Mouse (Mus musculus): Measurements from ENCODE around the gene Gm49387.
"Not testable (repeated sequence)": the region's sequence is repeated elsewhere in the genome, so short reads cannot be mapped to it uniquely, and the experiment has no call there.

The Gm49387 gene

DNA sequence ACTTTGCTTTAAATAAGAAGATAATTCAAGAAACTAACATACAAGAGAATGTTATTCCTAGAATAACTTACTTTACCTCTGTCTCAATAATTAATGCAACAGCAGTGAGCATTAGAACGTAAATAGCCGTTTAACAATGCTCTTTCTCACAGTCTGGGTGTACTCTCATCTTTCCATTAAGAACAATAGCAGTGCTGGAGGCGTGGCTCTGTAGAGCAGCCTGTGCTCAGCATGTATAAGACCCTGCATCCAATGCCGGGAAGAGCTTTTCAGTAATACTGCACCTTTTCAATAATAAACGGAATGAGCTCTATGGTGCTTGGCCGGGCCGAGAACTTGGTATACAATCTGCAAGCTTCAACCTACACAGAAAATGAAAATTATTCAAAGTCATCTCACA, 10.0 kb downstream of the Gm49387 start:
- DNase-seq = no peak

DNA sequence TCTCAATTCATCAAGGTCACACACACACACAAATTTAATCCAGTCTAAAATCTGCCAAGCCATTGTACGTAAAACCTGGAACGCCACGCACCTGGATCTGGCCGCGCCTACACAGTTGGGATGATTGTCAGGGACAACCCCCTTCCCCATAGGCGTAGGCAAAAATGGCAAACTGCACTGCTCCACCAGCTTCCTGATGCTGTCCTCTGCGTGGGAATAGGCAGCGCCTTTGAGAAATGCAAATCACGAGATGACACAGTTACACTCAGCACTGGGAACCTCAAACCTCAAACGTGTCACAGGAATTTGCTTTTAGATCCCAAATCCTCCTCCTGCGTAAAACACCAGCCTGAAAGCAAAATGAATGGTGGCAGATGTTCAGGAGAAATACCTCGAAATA, 17.9 kb downstream of the Gm49387 start:
- no peak for DNase-seq

DNA sequence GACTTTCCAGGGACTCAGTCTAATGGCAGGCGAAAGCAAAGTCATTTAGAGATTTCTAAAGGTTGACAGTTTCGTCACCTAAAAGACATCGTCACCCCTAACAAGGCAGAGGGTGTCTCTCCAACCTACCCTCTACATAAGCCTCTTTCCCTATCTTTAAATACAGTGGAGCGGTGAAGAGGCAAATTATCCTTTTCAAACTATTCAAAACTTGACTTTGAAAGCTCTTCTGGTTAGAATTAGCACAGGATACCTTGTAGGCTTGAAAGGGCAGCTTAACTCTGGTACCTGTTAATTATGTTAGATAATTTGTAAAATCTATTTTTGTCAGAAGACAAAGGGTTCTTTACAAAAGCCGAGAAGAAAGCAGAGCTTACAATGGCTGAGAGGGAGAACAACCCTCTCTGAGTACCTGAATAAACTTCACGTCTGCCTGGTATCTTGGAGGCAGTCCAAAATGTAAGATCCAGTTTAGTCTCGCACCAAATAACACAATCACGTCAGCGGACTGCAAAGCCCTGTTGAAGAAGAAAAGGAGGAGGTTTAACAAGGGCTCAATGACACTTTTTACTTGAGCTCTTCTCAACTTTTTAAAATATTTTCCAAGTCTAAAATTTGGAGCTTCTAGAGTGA, 20.0 kb downstream of the Gm49387 start:
- DNase-seq = no peak

DNA sequence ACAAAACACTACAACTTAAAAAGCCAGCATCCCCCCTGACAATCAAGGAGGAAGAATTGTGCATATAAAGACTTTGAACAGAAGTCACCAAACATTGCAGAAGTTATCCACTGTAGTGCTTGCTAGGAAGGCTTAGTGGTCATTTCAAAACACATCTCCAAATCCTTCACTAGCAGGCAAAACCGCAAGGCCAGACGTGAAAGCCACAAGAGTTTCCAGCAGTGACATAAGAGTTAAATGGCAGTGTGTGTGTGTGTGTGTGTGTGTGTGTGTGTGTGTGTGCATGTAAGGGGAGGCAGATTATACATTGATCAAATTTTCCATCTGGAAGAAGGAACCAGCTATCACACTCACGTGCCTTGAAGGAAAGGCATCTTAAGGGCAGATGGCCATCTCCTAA, 22.7 kb downstream of the Gm49387 start:
- no peak for DNase-seq

DNA sequence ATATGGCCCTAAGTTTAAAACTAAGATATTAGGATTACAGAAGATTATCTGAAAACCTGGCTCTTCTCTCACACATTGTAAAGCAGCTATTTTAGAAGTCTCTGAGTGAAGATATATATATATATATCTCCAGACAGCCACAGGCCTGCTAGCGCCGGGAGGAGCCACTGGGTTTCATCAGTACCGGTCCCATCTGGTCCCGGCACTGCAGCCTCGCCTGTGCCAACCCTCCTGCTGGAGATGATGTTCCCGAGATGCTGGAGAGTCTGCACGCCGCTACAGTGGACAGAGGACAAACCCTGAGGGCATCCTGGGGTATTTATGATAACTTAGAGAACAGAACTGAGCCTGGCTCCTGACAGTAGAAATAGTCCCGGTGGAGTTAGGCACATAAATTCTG, 23.5 kb downstream of the Gm49387 start:
- peak in 1 of 2 experiments; percentile 11 for DNase-seq

DNA sequence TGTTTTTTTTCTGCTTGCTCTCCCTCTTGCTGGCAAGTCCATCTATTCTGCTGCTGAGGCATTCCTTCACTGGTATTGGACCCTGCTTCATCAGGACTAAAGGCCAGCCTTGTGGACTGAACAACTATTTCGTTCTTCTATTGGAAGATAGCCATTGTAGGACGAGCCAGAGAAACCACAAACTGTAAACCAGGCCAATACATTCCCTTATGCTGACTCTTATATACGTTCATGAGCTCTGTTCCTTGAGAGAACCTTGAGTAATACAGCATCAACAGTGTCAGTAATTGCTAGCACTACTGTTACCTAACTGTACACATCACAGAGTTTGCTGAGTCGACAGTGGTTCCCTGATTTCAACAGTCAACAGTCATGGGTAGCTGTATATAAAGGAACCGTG, 27.0 kb downstream of the Gm49387 start:
- no peak for DNase-seq

DNA sequence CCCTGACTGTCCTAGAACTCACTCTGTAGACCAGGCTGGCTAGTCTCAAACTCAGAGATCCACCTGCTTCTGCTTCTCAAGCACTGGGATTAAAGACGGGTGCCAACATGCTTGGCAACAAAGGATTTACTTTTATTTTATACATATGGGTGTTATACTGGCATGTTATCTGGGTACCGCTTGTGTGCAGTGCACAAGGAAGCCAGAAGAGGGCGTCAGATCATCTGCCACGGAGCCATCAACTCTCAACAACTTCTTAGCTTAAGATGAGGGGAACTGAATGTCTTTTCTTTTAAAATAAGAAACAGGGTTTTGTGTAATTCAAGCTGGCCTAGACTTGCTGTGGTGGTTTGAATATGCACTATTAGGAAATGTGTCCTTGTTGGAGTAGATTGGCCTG, 28.7 kb downstream of the Gm49387 start:
- no peak for DNase-seq

DNA sequence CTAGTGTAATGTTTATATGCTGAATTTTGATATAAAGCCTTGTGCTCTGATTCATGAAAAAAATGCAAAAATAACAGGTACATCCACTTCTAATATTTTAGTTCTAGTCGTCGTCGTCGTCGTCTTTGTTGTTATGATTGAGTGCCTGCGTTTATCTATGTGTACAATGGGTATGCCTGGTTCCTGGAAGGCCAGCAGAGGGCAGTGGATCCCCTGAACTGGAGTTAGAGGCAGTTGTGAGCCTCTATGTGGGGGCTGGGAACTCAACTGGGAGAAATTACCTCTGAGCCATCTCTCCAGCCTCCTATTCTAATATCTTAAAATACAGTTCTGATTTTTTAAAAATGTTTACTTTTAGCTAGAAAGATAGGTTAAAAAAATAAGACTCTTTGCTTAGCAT, 35.2 kb downstream of the Gm49387 start:
- DNase-seq = peak in 1 of 2 experiments; percentile 34

DNA sequence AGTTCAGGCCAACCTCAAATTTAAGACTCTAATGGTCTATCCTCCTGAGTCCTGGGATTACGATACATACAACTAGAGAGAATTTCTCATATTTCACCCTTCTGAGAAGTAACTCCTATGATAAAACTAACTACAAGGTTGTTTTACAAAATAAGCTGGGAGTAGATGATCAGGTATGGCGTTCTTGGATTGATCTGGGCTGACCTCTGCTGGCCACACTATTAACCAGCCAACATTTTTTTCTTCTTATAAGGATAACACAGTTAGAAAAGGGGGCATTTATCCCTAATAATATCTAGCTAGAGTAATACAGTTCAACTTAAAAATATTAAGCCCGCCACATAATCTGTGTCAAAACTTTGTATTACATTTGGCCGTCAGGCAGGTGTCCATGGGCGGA, 35.8 kb downstream of the Gm49387 start:
- DNase-seq = peak; percentile 37 to 63

DNA sequence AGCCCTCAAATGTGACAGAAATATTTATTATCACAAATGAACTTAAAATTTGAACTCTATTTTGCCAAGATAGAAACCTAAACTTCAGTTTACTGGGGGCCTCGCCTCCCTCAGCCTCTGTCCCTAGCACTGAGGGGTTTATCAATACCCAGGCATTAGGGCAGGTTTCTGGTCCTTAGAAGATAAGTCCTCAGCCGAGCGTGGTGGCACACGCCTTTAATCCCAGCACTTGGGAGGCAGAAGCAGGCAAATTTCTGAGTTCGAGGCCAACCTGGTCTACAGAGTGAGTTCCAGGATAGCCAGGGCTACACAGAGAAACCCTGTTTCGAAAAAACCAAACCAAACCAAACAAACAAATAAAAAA, 38.1 kb downstream of the Gm49387 start:
- DNase-seq = not testable (repeated sequence)

DNA sequence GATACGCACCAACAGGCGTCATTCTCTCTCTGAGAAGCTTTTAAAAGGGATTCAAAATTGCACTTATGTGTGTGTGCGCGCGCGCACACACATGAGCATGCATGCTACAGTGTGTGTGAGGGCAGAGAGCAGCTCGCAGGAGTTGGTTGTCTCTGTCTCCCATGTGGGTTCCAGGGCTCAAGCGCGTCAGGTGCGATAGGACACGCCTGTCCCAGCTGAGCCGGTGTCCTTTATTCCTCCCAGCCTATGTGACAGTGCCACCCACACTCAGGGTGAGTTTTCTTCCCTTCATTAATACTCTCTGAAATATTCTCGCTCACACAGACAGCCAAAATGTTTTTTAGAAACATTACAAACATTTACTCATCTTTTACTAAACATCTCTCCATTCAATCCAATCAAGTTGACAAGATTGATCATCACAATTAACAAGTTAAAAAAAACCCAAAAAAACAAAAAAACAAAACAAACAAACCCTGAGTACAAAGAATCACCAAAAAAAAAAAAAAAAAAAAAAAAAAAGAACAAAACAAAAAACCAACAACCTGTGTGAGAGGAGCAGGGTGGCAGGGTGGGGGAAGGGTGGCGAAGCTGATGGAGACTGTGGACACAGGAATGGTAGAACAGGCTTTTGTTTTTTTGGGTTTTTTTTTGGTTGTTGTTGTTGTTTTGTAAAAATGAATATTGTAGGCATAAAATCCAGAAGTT, 38.6 kb downstream of the Gm49387 start:
- no peak for DNase-seq

DNA sequence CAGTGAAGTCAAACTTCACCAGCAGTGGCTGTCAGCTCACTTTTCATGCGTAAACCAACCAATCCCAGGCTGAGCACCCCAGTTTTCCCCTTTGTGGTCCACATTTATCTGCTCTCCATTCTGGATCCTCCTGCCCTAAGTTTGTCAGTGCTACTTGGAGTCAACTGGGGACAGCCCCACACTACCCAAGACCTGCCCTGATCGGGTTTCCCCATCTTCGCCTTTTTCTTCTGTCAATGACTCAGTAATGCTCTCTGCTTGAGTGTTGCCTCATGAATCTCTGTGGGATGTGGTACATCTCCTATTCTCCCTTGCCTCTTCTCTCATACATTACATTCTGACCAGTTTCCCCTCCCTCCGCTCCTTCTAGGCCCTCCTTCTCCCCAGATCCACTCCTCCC, 43.2 kb downstream of the Gm49387 start:
- no peak for DNase-seq

DNA sequence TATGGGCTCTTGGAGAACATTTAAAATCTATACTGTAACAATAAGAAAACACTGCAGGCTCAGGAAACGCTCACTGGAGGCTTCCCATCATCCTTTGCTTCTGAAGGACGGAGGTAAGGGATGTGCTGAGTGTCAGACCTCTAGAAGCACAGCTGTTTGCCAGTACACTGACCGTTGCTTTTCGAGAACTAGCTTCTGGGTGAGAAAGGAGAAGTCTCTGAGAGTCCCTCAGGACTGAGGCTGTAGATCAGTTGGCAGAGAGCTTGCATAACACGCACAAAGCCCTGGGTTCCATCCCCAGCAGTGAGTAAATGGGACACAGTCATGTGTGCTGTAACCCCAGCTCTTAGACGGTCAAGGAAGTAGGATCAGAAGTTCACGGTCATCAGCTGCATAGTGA, 44.3 kb downstream of the Gm49387 start:
- DNase-seq = no peak

DNA sequence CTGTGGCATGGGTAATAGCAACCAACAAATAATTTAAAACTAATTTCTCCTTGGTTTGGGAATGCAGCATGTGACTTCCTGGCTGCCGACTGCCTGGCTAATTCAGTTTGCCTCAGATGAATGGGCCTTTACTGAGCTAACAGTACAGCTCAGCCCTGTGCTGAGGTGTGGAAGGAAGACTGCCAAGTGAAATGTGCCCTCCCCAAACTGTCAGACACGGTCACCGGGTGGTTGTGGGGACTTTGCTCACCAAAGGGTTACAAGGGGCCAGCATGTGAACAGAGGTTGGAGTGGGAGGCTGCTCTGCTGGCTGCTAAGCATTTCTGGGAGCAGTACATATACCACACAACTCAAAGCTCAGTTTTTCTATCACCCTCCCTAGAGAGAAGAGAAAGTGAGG, 46.0 kb downstream of the Gm49387 start:
- DNase-seq = no peak

DNA sequence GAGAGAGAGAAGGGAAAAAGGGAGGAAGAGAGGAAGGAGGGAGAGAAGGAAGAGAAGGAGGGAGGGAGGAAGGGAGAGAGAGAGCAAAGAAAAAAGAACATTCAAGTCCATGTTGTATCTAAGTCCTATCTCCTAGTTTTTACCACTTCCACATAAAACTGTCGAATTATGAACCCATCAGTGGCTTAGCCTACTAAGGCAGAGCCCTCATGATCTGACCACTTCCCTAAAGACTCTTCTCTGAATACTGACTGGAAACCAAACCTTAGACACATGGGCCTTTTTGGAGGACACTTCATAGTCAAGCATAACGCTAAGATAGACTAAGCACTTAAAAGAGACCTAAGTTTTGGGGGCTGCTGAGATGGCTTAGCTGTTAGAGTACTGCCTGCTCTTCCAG, 47.6 kb downstream of the Gm49387 start:
- no peak for DNase-seq

DNA sequence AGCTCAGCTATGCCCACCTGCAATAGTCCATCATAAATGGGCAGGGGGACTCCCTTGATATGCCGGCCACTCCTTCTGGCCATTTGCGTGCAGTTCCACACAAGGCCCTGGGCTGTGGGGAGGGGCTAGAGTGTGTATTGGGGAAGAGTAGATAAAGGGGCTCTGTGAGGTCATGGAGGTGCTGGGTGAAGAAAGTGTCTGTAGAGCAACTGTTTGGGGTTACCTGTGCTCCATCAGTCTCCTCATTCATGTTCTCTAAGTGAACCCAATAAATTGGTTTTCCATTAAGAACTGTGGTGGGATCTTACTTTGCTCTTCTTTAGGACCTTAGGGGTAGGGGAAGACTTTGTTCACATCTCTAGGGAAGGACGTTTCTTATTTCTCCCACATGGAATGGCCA, 49.4 kb downstream of the Gm49387 start, which contains the start of gene Colq:
Gene Colq (minus strand): TSS at position 101 of the 400 bp plus-strand sequence.
- no peak for DNase-seq

DNA sequence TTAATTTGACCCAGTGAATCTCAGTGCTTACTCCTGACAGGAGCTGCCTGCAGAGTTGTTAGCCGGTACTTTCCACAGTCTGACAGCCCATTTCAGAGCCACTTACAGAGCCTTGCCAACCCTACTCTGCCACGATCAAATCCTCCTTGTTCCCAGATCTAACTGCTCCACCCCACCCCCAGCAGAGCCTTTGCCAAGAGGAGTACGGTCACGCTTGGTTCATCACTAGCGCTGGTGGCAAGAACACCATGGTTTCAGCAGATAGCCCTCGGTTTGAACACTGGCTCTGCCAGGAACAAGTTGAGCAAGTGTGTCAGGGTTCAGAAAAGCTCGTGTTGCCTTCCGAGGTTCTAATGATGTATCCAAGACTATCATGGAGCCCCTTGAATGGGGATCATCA, 54.2 kb downstream of the Gm49387 start:
- DNase-seq = no peak

DNA sequence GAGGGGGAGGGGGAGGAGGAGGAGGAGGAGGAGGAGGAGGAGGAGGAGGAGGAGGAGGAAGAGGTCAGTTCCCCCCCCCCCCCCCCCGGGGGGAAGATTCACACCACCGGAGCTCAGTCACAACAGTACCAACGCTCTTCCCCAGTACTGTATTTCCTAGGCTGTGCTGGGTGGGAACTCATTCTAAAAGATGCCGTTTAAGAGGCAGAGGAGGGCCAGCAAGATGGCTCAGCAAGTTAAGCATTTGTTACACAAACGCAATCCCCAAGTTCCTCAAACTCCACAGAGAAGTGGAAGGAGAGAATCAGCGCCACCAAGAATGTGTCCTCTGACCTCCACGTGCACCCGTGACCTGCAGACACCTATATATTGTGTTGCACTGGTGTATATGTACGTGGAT, 57.6 kb downstream of the Gm49387 start:
- DNase-seq = no peak

DNA sequence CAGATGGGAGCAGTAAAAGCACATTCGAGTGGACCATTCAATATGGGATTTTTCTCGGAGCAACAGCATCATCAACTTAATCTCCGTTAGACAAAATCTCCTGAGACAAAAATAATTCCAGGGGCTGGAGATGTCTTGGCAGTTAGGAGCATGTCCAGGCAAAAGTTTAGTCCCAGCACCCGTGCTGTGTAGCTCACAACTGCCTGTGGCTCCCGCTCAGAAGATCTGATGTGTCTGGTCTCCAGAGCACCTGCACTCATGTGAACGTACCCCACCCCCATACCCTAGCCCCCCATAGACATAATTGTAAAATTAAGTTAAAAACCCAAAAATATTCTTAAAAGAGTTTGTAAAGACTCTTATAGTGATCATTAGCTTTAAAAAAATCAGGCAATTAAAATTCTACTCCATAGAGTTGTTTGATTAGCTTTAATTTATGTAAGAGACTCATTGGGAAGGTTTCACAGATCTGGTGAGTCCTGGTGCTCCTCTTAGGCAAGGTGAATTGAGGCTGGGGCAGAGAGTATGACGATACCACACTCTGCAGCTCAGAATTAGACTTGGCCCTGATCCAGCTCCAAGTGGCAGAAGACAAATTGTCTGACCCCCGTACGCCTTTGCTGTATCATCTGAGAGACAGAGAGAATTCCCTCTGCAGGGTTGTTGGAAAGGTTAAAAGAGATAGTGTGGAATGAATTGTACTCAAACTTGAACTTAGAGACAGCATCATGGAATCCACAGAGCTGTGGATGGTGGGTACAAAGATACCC, 62.5 kb downstream of the Gm49387 start:
- no peak for DNase-seq

DNA sequence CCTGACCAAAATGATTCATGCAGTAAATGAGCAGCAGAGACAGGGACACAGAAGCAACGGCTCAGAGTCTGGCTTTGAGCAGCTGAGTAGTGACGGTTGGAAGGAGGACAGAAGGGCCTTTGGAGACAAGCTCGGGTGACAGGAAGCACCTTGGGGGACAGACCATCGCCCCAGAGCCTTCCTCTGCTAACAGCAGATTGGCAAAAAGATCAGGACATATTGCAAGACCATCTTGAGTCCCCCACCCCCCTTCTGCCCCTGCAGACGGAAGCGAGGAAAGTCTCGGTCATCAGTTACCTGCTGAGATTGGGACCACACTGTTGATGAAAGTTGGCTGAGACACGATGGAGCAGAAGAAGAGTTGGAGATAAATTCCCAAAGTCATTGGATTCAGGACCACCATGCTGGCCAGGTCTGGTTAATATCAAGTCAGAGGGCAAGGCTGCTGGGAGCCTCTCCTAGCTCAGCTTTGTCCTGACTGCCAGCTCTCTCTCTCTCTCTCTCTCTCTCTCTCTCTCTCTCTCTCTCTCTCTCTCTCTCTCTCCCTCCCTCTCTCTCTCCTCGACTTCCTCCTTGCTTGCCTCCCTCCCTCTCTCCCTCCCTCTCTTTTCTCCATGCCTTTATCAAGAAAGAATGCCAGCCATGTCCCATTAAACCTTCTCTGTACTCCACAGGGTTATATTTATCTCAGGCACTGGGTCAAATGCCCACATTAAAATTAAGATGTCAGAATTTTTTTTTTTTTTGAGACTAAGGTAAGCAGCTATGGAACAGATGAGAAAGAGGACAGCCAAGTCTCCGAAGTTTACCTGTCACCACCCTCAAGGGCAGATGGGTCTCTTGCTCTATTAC, 63.6 kb downstream of the Gm49387 start:
- peak in 1 of 2 experiments; percentile 27 for DNase-seq

DNA sequence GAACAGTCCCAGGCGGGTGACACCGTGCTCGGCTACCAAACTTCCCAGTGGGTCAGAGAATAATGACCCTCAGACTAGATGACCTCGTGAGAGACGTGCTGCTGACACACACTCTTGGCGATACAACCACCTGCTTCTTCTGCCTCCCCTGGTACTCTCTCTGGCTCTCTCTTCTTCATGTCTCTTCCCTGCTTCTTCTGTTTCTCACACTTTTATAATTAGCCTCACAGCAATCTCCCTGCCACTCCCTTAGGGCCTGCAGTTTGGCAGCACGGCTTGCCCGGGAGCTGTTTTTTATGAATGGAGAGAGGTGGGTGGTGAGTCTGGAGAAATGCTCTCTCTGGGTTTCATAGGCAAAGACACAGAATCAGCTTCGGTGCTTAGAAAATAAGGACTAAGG, 64.8 kb downstream of the Gm49387 start:
- DNase-seq = no peak

DNA sequence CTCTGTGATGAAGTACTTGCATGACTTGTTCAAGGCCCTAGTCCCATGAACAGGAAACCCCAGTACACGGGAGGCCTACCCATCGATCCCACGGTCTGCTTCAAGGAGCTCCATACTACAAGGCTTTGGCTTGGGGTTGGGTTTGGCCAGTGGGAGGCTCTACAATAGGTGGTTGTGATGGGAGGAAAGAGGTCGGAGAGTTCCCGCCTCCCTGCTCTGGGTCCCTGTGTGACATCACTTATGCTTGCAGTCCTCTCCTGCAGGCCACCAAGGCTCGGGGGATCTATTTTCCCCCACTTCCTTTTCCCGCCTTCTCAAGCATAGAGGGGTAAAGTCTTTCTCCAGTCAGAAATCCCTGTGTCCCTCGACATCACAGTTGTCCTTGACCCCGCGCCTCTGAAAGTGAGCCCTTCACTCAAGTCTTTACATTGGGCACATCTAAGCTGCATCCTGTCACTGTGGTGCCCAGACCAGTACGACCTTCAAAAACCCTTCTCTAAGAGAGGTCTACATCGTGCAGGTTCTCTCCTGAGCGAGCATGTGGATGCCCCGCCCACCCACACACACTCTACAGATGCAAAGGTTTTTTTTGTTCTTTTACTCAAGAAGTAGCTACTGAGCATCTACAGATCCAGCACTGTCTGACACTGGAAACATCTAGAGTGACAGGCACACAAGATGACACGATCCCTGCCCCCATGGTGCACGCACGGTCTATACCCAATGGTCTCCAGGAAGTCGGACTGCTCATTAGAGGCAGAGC, 65.6 kb downstream of the Gm49387 start:
- DNase-seq = no peak
